Mouse (Mus musculus): ENCODE results near the gene Dnmt3a.

Dnmt3a gene

GRCm38 (mm10) chr12:3787041-3787440 is 18.8 kb upstream of the Dnmt3a start:
- no peak for DNase-seq (ENCODE audit: low read depth, low spot score)

GRCm38 (mm10) chr12:3787541-3787940 is 18.3 kb upstream of the Dnmt3a start:
- no peak for DNase-seq (ENCODE audit: low read depth, low spot score)

- DNase-seq (ENCODE audit: low read depth, low spot score): no peak
Observed at GRCm38 (mm10) chr12:3788421-3789051, 17.3 kb upstream of the Dnmt3a start.

GRCm38 (mm10) chr12:3789626-3790185 is 16.1 kb upstream of the Dnmt3a start:
- DNase-seq (ENCODE audit: low read depth, low spot score): no peak

GRCm38 (mm10) chr12:3791257-3791656 is 14.6 kb upstream of the Dnmt3a start:
- DNase-seq (ENCODE audit: low read depth, low spot score): no peak

GRCm38 (mm10) chr12:3791732-3792131 is 14.1 kb upstream of the Dnmt3a start:
- DNase-seq (ENCODE audit: low read depth, low spot score): peak; percentile 94

GRCm38 (mm10) chr12:3792248-3792647 is 13.6 kb upstream of the Dnmt3a start:
- no peak for DNase-seq (ENCODE audit: low read depth, low spot score)

GRCm38 (mm10) chr12:3795569-3795968 is 10.2 kb upstream of the Dnmt3a start:
- DNase-seq (ENCODE audit: low read depth, low spot score): no peak

GRCm38 (mm10) chr12:3799551-3799950 is 6.3 kb upstream of the Dnmt3a start:
- no peak for DNase-seq (ENCODE audit: low read depth, low spot score)

GRCm38 (mm10) chr12:3806271-3806684 is 471 bp downstream of the Dnmt3a start:
- DNase-seq (ENCODE audit: low read depth, low spot score): peak; percentile 83

- DNase-seq (ENCODE audit: low read depth, low spot score): no peak
Observed at GRCm38 (mm10) chr12:3806703-3807547, 1.1 kb downstream of the Dnmt3a start.

- peak; percentile 59 for DNase-seq (ENCODE audit: low read depth, low spot score)
Observed at GRCm38 (mm10) chr12:3807548-3808395, 2.0 kb downstream of the Dnmt3a start.

GRCm38 (mm10) chr12:3808396-3808981 is 2.7 kb downstream of the Dnmt3a start:
- DNase-seq (ENCODE audit: low read depth, low spot score): peak; percentile 92

- DNase-seq (ENCODE audit: low read depth, low spot score): no peak
Observed at GRCm38 (mm10) chr12:3809520-3810180, 3.8 kb downstream of the Dnmt3a start.

- DNase-seq (ENCODE audit: low read depth, low spot score): no peak
Observed at GRCm38 (mm10) chr12:3810455-3810854, 4.6 kb downstream of the Dnmt3a start.

GRCm38 (mm10) chr12:3811596-3811995 is 5.8 kb downstream of the Dnmt3a start:
- no peak for DNase-seq (ENCODE audit: low read depth, low spot score)

GRCm38 (mm10) chr12:3812251-3812650 is 6.4 kb downstream of the Dnmt3a start:
- no peak for DNase-seq (ENCODE audit: low read depth, low spot score)

- peak; percentile 71 for DNase-seq (ENCODE audit: low read depth, low spot score)
Observed at GRCm38 (mm10) chr12:3813138-3813537, 7.3 kb downstream of the Dnmt3a start.

GRCm38 (mm10) chr12:3815386-3815785 is 9.6 kb downstream of the Dnmt3a start:
- DNase-seq (ENCODE audit: low read depth, low spot score): no peak

- DNase-seq (ENCODE audit: low read depth, low spot score): no peak
Observed at GRCm38 (mm10) chr12:3817033-3817432, 11.2 kb downstream of the Dnmt3a start.

- no peak for DNase-seq (ENCODE audit: low read depth, low spot score)
Observed at GRCm38 (mm10) chr12:3817566-3817965, 11.8 kb downstream of the Dnmt3a start.
